In genomic region chr7:79522046-79522445, GRCm38 (mm10) we compare ENCODE assay signal across 19 mouse cellular contexts. TPM values are rescaled to one million over a fixed set of nuclear protein-coding genes. Genes with fewer than 3 reads are reported as not detected.
DNase-seq lines count a peak whose midpoint lies in the region; ATAC-seq lines count a peak whose summit lies in the region.
"Had no signal": no experiment of that assay in that cellular context is flagged by ENCODE, and none has a peak within 500 bp of the region (broad histone marks: within the 10 kb centered on the region; RNA-seq: fewer than 3 reads in every experiment).

No protein-coding gene starts in this region.

- 62% methylated on average over 3 of the region's 3 CpGs for WGBS in forebrain, embryonic 13.5 days
- WGBS in hindbrain, embryonic 15.5 days: 69% methylated on average over 3 of the region's 3 CpGs
- 79% methylated on average over 3 of the region's 3 CpGs for WGBS in neural tube, embryonic 13.5 days
- WGBS in heart, embryonic 12.5 days: 81% methylated on average over 3 of the region's 3 CpGs

- DNase-seq in cerebellum, adult 9-11 months: peak; percentile 66
- no peak for DNase-seq in cerebellum, adult 8-10 months
- DNase-seq in adrenal gland, postnatal 14 days: no peak
- DNase-seq in right cerebral cortex, postnatal 4 days: no peak
- DNase-seq: heart, postnatal 4 days; kidney, adult 18-20 months; kidney, postnatal 4 days; lung, adult 18-20 months; retina, postnatal 1 day; spleen, adult 18-20 months; thymus, postnatal 25 days had no signal

- H3K4me3 ChIP-seq in forebrain, embryonic 13.5 days: no peak overlapping the region
- H3K4me3 ChIP-seq in hindbrain, embryonic 15.5 days: no peak overlapping the region
- no peak overlapping the region for H3K4me3 ChIP-seq in neural tube, embryonic 13.5 days
- no peak overlapping the region for H3K4me3 ChIP-seq in heart, embryonic 12.5 days
- H3K4me3 ChIP-seq: limb, embryonic 15.5 days had no signal

- peak overlapping the region; percentile 100 for H3K27ac ChIP-seq in forebrain, embryonic 13.5 days
- H3K27ac ChIP-seq in hindbrain, embryonic 15.5 days (replicated peaks): peak overlapping the region; percentile 97
- peak overlapping the region; percentile 99 for H3K27ac ChIP-seq in neural tube, embryonic 13.5 days (replicated peaks)
- no peak overlapping the region for H3K27ac ChIP-seq in heart, embryonic 12.5 days (ENCODE audit: poor library complexity, severe bottlenecking)
- H3K27ac ChIP-seq: limb, embryonic 15.5 days; macrophage; stomach, postnatal 0 days had no signal

- H3K4me2 ChIP-seq in forebrain, embryonic 13.5 days: peak overlapping the region; percentile 99
- 0 out of 2 replicates have a peak overlapping the region, but pooled peaks have one; percentile 0 for H3K4me2 ChIP-seq in hindbrain, embryonic 15.5 days
- H3K4me2 ChIP-seq in neural tube, embryonic 13.5 days: no peak overlapping the region
- H3K4me2 ChIP-seq in heart, embryonic 12.5 days: no peak overlapping the region
- H3K4me2 ChIP-seq: heart, embryonic 11.5 days; limb, embryonic 15.5 days had no signal

- ATAC-seq in forebrain, embryonic 13.5 days: no peak
- ATAC-seq in hindbrain, embryonic 15.5 days (ENCODE audit: low FRiP score, low read depth): no peak
- no peak for ATAC-seq in neural tube, embryonic 13.5 days (ENCODE audit: low read depth)
- no peak for ATAC-seq in heart, embryonic 12.5 days (ENCODE audit: insufficient number of reproducible peaks, low FRiP score)

- H3K9ac ChIP-seq in forebrain, embryonic 13.5 days: peak overlapping the region; percentile 100
- H3K9ac ChIP-seq in hindbrain, embryonic 15.5 days: no peak overlapping the region
- peak overlapping the region; percentile 58; the same call in 1 of the 2 replicates for H3K9ac ChIP-seq in neural tube, embryonic 13.5 days
- H3K9ac ChIP-seq in heart, embryonic 12.5 days: no peak overlapping the region
- H3K9ac ChIP-seq: limb, embryonic 15.5 days had no signal

- no peaks in the 10 kb centered on the region for H3K9me3 ChIP-seq in forebrain, embryonic 13.5 days (replicated peaks)
- H3K9me3 ChIP-seq in hindbrain, embryonic 15.5 days: no peaks in the 10 kb centered on the region
- no peaks in the 10 kb centered on the region for H3K9me3 ChIP-seq in neural tube, embryonic 13.5 days
- H3K9me3 ChIP-seq in heart, embryonic 12.5 days (replicated peaks): no peaks in the 10 kb centered on the region
- H3K9me3 ChIP-seq: limb, embryonic 15.5 days had no signal

- no peaks in the 10 kb centered on the region for H3K27me3 ChIP-seq in forebrain, embryonic 13.5 days
- H3K27me3 ChIP-seq in hindbrain, embryonic 15.5 days: no peaks in the 10 kb centered on the region
- peaks cover 1% of the 10 kb centered on the region; the same call in 1 of the 2 replicates for H3K27me3 ChIP-seq in neural tube, embryonic 13.5 days
- peaks cover 76% of the 10 kb centered on the region for H3K27me3 ChIP-seq in heart, embryonic 12.5 days (replicated peaks)

- peaks cover 100% of the 10 kb centered on the region for H3K4me1 ChIP-seq in forebrain, embryonic 13.5 days
- H3K4me1 ChIP-seq in hindbrain, embryonic 15.5 days (replicated peaks): peaks cover 93% of the 10 kb centered on the region
- H3K4me1 ChIP-seq in neural tube, embryonic 13.5 days (replicated peaks): peaks cover 100% of the 10 kb centered on the region
- H3K4me1 ChIP-seq in heart, embryonic 12.5 days (replicated peaks): peaks cover 34% of the 10 kb centered on the region

- H3K36me3 ChIP-seq in forebrain, embryonic 13.5 days (ENCODE audit: poor library complexity, severe bottlenecking): peaks cover 58% of the 10 kb centered on the region
- no peaks in the 10 kb centered on the region for H3K36me3 ChIP-seq in hindbrain, embryonic 15.5 days
- peaks cover 29% of the 10 kb centered on the region for H3K36me3 ChIP-seq in neural tube, embryonic 13.5 days
- H3K36me3 ChIP-seq in heart, embryonic 12.5 days: no peaks in the 10 kb centered on the region
- H3K36me3 ChIP-seq: limb, embryonic 15.5 days had no signal

RNA-seq across cellular contexts. Expression of gene Polg, which starts 55.9 kb away (rescaled TPM):
- 29.7 and 30.4 TPM in 2 replicates for polyA plus RNA-seq in forebrain, embryonic 13.5 days (2015; fragmentation: Nextera tagmentation; extraction: Ambion mirVana)
- 26.5 and 27.0 TPM in 2 replicates for polyA plus RNA-seq in hindbrain, embryonic 15.5 days (2015; fragmentation: Nextera tagmentation; extraction: Ambion mirVana)
- polyA plus RNA-seq in neural tube, embryonic 13.5 days (2015; fragmentation: Nextera tagmentation; extraction: Ambion mirVana): 28.2 and 28.6 TPM in 2 replicates
- 71.1 and 79.2 TPM in 2 replicates for total RNA-seq in adrenal gland, postnatal 14 days (2021)
- polyA plus RNA-seq in heart, embryonic 12.5 days (2016; fragmentation: Nextera tagmentation; extraction: Ambion mirVana): 37.9 and 39.6 TPM in 2 replicates

Comparison
In these comparisons a context has a peak if more than half of its experiments do, and no peak if none do; other contexts are left out.
1. H3K4me2 ChIP-seq: peak in forebrain, embryonic 13.5 days (single experiment) and hindbrain, embryonic 15.5 days (single experiment); none in neural tube, embryonic 13.5 days (single experiment) and heart, embryonic 12.5 days (single experiment).
2. H3K9ac ChIP-seq: peak in forebrain, embryonic 13.5 days (single experiment) and neural tube, embryonic 13.5 days (single experiment); none in hindbrain, embryonic 15.5 days (single experiment) and heart, embryonic 12.5 days (single experiment).